Mouse (Mus musculus) CH12.LX (cell line): ENCODE results near the gene Myocd. TPM values are rescaled to one million over a fixed set of nuclear protein-coding genes. Genes with fewer than 3 reads are reported as not detected.

ENCODE experiments used
- DNase-seq: peaks from one replicate; pipeline ENCODE4 v3.0.0-alpha.2; 2013; ENCODE audit errors: extremely low read depth
- H3K27ac ChIP-seq: 2 replicates; pipeline ENCODE4 v1.5.1; 2012; ENCODE audit warnings: low read depth, mild to moderate bottlenecking, control low read depth, moderate library complexity; ENCODE audit not compliant: insufficient read depth
- H3K27me3 ChIP-seq: replicated peaks from 2 replicates; pipeline ENCODE3; 2012; ENCODE audit warnings: inconsistent platforms
- H3K36me3 ChIP-seq, 2 experiments: replicated peaks in 1 of 2; 2 replicates each; pipeline versions ENCODE3 to v1.6.1; 2012; ENCODE audit warnings: inconsistent platforms in 1 of 2, low read length in 1 of 2, mild to moderate bottlenecking in 1 of 2, mixed read lengths in 1 of 2, moderate library complexity in 1 of 2; ENCODE audit not compliant: control insufficient read depth in 1 of 2, insufficient read depth in 1 of 2
- H3K4me1 ChIP-seq, 2 experiments: 2 replicates each; pipeline ENCODE4 v1.6.1; 2012; ENCODE audit warnings: inconsistent platforms in 1 of 2, moderate library complexity in 1 of 2; ENCODE audit not compliant: insufficient read depth in 2 of 2, control insufficient read depth in 1 of 2
- H3K4me2 ChIP-seq: 2 replicates; pipeline ENCODE4 v1.6.1; 2012; ENCODE audit warnings: low read depth, mild to moderate bottlenecking, control low read depth; ENCODE audit not compliant: poor library complexity, insufficient read depth, severe bottlenecking
- H3K4me3 ChIP-seq, 3 experiments: fragments of 150-350 bp in 1 of 3; sonication (generic) in 1 of 3; replicated peaks in 1 of 3; 2 replicates each; pipeline versions ENCODE3 to v1.5.1; 2011 to 2012; ENCODE audit warnings: low read depth in 2 of 3, low read length in 2 of 3, mild to moderate bottlenecking in 2 of 3, moderate library complexity in 2 of 3, control low read depth in 1 of 3, improper control_type of control experiment in 1 of 3, inconsistent platforms in 1 of 3, mixed read lengths in 1 of 3; ENCODE audit not compliant: poor library complexity in 1 of 3
- H3K79me2 ChIP-seq: replicated peaks from 2 replicates; pipeline ENCODE4 v1.6.1; 2012; ENCODE audit warnings: mild to moderate bottlenecking, moderate library complexity; ENCODE audit not compliant: control insufficient read depth, poor library complexity, insufficient read depth, severe bottlenecking; ENCODE audit errors: extremely low read depth
- H3K9ac ChIP-seq: 2 replicates; pipeline ENCODE4 v1.6.1; 2012; ENCODE audit warnings: low read depth, mild to moderate bottlenecking, control low read depth, moderate library complexity; ENCODE audit not compliant: insufficient read depth
- H3K9me3 ChIP-seq: replicated peaks from 2 replicates; pipeline ENCODE3; 2012; ENCODE audit warnings: low read length, inconsistent platforms, mixed read lengths
- BHLHE40 ChIP-seq: IDR thresholded peaks from 2 replicates; pipeline ENCODE4 v1.6.1; 2011; ENCODE audit warnings: mild to moderate bottlenecking, low read depth, low read length, improper control_type of control experiment
- CHD1 ChIP-seq: IDR thresholded peaks from 2 replicates; pipeline ENCODE4 v1.6.1; 2012; ENCODE audit warnings: low read depth, low read length, improper control_type of control experiment, inconsistent platforms
- E2F4 ChIP-seq: IDR thresholded peaks from 2 replicates; pipeline ENCODE4 v1.6.1; 2011; ENCODE audit warnings: low read depth, low read length, improper control_type of control experiment; ENCODE audit not compliant: insufficient replicate concordance
- ELF1 ChIP-seq: IDR thresholded peaks from 2 replicates; pipeline ENCODE4 v1.6.1; 2014; ENCODE audit warnings: low read depth, mild to moderate bottlenecking, inconsistent platforms, low read length, improper control_type of control experiment
- ETS1 ChIP-seq: conservative IDR thresholded peaks from 2 replicates; pipeline ENCODE4 v1.6.1; 2012; ENCODE audit warnings: low read depth, mild to moderate bottlenecking, inconsistent platforms, low read length, improper control_type of control experiment, moderate library complexity
- GABPA ChIP-seq: IDR thresholded peaks from 2 replicates; pipeline ENCODE4 v1.6.1; 2012; ENCODE audit warnings: low read depth, low read length, improper control_type of control experiment, inconsistent platforms; ENCODE audit not compliant: insufficient replicate concordance
- IRF4 ChIP-seq: IDR thresholded peaks from 2 replicates; pipeline ENCODE4 v1.6.1; 2014; ENCODE audit warnings: low read depth, mild to moderate bottlenecking, inconsistent platforms, low read length, improper control_type of control experiment
- JUND ChIP-seq: conservative IDR thresholded peaks from 2 replicates; pipeline ENCODE4 v1.6.1; 2011; ENCODE audit warnings: low read depth, low read length, improper control_type of control experiment
- MAZ ChIP-seq: IDR thresholded peaks from 2 replicates; pipeline ENCODE4 v1.6.1; 2012; ENCODE audit warnings: low read depth, mild to moderate bottlenecking, inconsistent platforms, low read length, improper control_type of control experiment, moderate library complexity
- MEF2A ChIP-seq: IDR thresholded peaks from 2 replicates; pipeline ENCODE4 v1.6.1; 2014; ENCODE audit warnings: low read depth, mild to moderate bottlenecking, inconsistent platforms, low read length, improper control_type of control experiment, borderline replicate concordance
- NELFE ChIP-seq: IDR thresholded peaks from 2 replicates; pipeline ENCODE4 v1.6.1; 2011; ENCODE audit warnings: low read depth, low read length, improper control_type of control experiment
- NRF1 ChIP-seq: IDR thresholded peaks from 2 replicates; pipeline ENCODE4 v1.6.1; 2014; ENCODE audit warnings: low read depth, mild to moderate bottlenecking, inconsistent platforms, low read length, improper control_type of control experiment, moderate library complexity
- POLR2A ChIP-seq: IDR thresholded peaks from 2 replicates; pipeline ENCODE4 v1.6.1; 2011; ENCODE audit warnings: low read depth, mild to moderate bottlenecking, improper control_type of control experiment, low read length
- RCOR1 ChIP-seq: conservative IDR thresholded peaks from 2 replicates; pipeline ENCODE4 v1.6.1; 2012; ENCODE audit warnings: low read depth, mild to moderate bottlenecking, inconsistent platforms, low read length, improper control_type of control experiment
- UBTF ChIP-seq: IDR thresholded peaks from 2 replicates; pipeline ENCODE4 v1.6.1; 2012; ENCODE audit warnings: low read depth, mild to moderate bottlenecking, inconsistent platforms, low read length, improper control_type of control experiment, moderate library complexity
- USF1 ChIP-seq: IDR thresholded peaks from 2 replicates; pipeline ENCODE4 v1.6.1; 2014; ENCODE audit warnings: low read depth, mild to moderate bottlenecking, inconsistent platforms, low read length, improper control_type of control experiment
- ZC3H11A ChIP-seq: IDR thresholded peaks from 2 replicates; pipeline ENCODE4 v1.6.1; 2012; ENCODE audit warnings: low read depth, mild to moderate bottlenecking, inconsistent platforms, low read length, improper control_type of control experiment
- ZMIZ1 ChIP-seq: IDR thresholded peaks from 2 replicates; pipeline ENCODE4 v1.6.1; 2012; ENCODE audit warnings: low read depth, mild to moderate bottlenecking, inconsistent platforms, low read length, improper control_type of control experiment
- ZNF384 ChIP-seq: IDR thresholded peaks from 2 replicates; pipeline ENCODE4 v1.6.1; 2012; ENCODE audit warnings: low read depth, low read length, improper control_type of control experiment, inconsistent platforms
- dilution Hi-C: fragments of 300-500 bp; cut with MboI; formaldehyde crosslinking; loops from 2 replicates; pipeline ENCODE4 v1.14.3; 2020; ENCODE audit warnings: low sequenced_read_pairs; ENCODE audit not compliant: extremely low pct_unique_long_range_greater_than_20kb, extremely low pct_ligation_motif_present
- in situ Hi-C: fragments of 300-500 bp; cut with MboI; formaldehyde crosslinking; loops from 3 replicates; pipeline ENCODE4 v1.14.3; 2019; ENCODE audit warnings: low sequenced_read_pairs, low pct_ligation_motif_present, low pct_unique_long_range_greater_than_20kb, mixed read lengths
- polyA plus RNA-seq: library from polyadenylated mRNA; unstranded; fragments of >175 nt; gene quantifications from 2 replicates; pipeline ENCODE4 v1.2.1, GENCODE M21; 2012; ENCODE audit warnings: low read depth; ENCODE audit not compliant: insufficient read length
- total RNA-seq, 2 experiments: library from RNA; depleted of rRNA; stranded (reverse); fragments of 300-350 nt in 1 of 2; fragments of >200 nt in 1 of 2; gene quantifications; 2 replicates each; pipeline ENCODE4 v1.2.3; 2012 to 2014

Myocd gene
- total and polyA plus RNA-seq, 3 experiments = not detected

GRCm38 (mm10) chr11:65170121-65170750, 99.6 kb downstream of the Myocd start:
- Histone ChIP-seq H3K27me3 (no peaks in the 10 kb centered on the region), H3K79me2 (no peaks in the 10 kb centered on the region), H3K4me2 (no peak overlapping the region), H3K4me1 (no peaks in the 10 kb centered on the region), H3K4me3 (no peak overlapping the region), H3K9ac (no peak overlapping the region)
- dilution Hi-C loops = no loop called here
- no peak for DNase-seq
- in situ Hi-C loops = no loop called here
- no peak for TF ChIP-seq IRF4
- no peak for TF ChIP-seq BHLHE40
- no peak for TF ChIP-seq NELFE
- TF ChIP-seq E2F4 = no peak
- TF ChIP-seq CHD1 = no peak
- no peak for TF ChIP-seq NRF1
- no peak for TF ChIP-seq MEF2A
- TF ChIP-seq POLR2A = no peak
- TF ChIP-seq GABPA = no peak
- no peak for TF ChIP-seq UBTF
- TF ChIP-seq ETS1 = no peak
- TF ChIP-seq ELF1 = no peak
- TF ChIP-seq ZNF384 = no peak
- TF ChIP-seq, all 38 proteins: peak for 0
- no peaks in the 10 kb centered on the region for H3K36me3 ChIP-seq
- no peaks in the 10 kb centered on the region for H3K9me3 ChIP-seq
- H3K27ac ChIP-seq = no peak overlapping the region

DNA sequence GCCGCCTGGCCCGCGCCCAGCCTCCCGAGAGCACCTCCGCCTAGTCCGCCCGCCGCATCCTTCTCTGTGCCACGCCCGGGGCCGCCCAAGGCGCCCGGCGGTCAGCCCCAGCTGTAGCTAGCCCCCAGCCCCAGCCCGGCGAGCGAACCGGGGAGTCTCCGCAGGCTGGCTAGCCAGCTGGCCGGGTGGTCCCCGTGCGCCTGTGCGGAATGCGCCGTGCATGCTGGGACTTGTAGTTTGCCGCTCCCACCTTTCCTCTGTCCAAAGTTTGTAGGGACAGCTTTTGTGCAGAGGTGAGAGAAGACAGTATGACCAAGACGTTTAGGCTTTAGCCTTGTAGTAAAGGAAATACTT, 107.0 kb downstream of the Myocd start, which contains the start of gene Arhgap44:
TSS of gene Arhgap44 (minus strand) at position 195 of the 354 bp plus-strand sequence.
- Histone ChIP-seq H3K9ac (no peak within 1 kb of the TSS), H3K4me3 (no peak within 1 kb of the TSS), H3K27ac (no peak within 1 kb of the TSS), H3K36me3 (no peaks in the 10 kb centered on the region), H3K79me2 (no peaks in the 10 kb centered on the region), H3K4me1 (no peaks in the 10 kb centered on the region), H3K9me3 (peaks cover 4% of the 10 kb centered on the region), H3K4me2 (no peak within 1 kb of the TSS), H3K27me3 (no peaks in the 10 kb centered on the region)
- no peak for DNase-seq
- no peak for TF ChIP-seq E2F4
- TF ChIP-seq MAZ = no peak
- no peak for TF ChIP-seq MEF2A
- no peak for TF ChIP-seq GABPA
- TF ChIP-seq IRF4 = no peak
- TF ChIP-seq RCOR1 = no peak
- TF ChIP-seq USF1 = no peak
- no peak for TF ChIP-seq NELFE
- TF ChIP-seq ZC3H11A = no peak
- no peak for TF ChIP-seq JUND
- no peak for TF ChIP-seq ZMIZ1
- dilution Hi-C loops (no loop called here), in situ Hi-C loops (no loop called here)
